Mouse (Mus musculus) forebrain, embryonic 10.5 days (tissue): ENCODE data around the gene Ugt1a9. TPM values are rescaled to one million over a fixed set of nuclear protein-coding genes. Genes with fewer than 3 reads are reported as not detected.

Experiments used
- DNase-seq: peaks from one replicate; pipeline ENCODE4 v3.0.0-alpha.2; 2017; ENCODE audit warnings: low spot score; ENCODE audit errors: extremely low spot score
- H3K27ac ChIP-seq: fragments of 300-500 bp; sonication (generic); 2 replicates; pipeline ENCODE4 v1.5.1; 2016; ENCODE audit warnings: mild to moderate bottlenecking
- H3K27me3 ChIP-seq: fragments of 300-500 bp; sonication (generic); 2 replicates; pipeline ENCODE4 v1.6.1; 2016; ENCODE audit warnings: mild to moderate bottlenecking; ENCODE audit not compliant: poor library complexity, severe bottlenecking
- H3K36me3 ChIP-seq: fragments of 300-500 bp; sonication (generic); replicated peaks from 2 replicates; pipeline ENCODE4 v1.6.1; 2016; ENCODE audit warnings: mild to moderate bottlenecking, moderate library complexity
- H3K4me1 ChIP-seq: fragments of 300-500 bp; sonication (generic); 2 replicates; pipeline ENCODE4 v1.6.1; 2016
- H3K4me3 ChIP-seq: fragments of 300-500 bp; sonication (generic); 2 replicates; pipeline ENCODE4 v1.5.1; 2016; ENCODE audit warnings: mild to moderate bottlenecking, moderate library complexity
- H3K9me3 ChIP-seq: fragments of 300-500 bp; sonication (generic); 2 replicates; pipeline ENCODE4 v1.6.1; 2016; ENCODE audit warnings: mild to moderate bottlenecking, moderate library complexity
- WGBS: fragments of 180-500 bp; shearing (Covaris S2); methylation state at CpG from one replicate; pipeline ENCODE4 v1.1.7; 2016; 5-methylcytosine and 5-hydroxymethylcytosine counted together
- polyA plus RNA-seq: library from polyadenylated mRNA; unstranded; fragments of >200 nt; fragmentation: Nextera tagmentation; extraction: Ambion mirVana; gene quantifications from 2 replicates; pipeline ENCODE4 v1.2.1, GENCODE M21; 2016

Gene Ugt1a9
- polyA plus RNA-seq, 1 experiment from 2014 or later = not detected

DNA sequence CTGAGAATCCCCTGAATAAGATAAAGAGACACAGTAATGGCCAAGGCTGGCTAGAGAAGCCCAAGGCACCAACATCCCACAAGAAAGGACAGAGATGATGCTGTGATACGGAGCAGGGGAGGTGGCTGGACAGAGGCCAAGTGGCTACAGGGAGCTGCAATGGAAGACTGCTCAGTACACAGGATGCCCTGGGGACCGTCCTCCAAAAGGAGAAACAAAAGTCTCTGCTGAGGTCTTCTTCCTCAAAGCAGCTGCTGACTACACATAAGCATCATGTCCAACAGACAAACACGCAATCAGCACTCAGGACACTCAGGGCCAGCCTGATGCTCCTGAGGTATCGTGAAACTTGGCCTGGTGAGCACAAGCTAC is 194.3 kb downstream of the Ugt1a9 start:
- no peaks in the 10 kb centered on the region for H3K27me3 ChIP-seq
- H3K9me3 ChIP-seq = peaks cover 92% of the 10 kb centered on the region
- H3K27ac ChIP-seq = no peak overlapping the region
- H3K4me1 ChIP-seq = no peaks in the 10 kb centered on the region
- no peak for DNase-seq
- WGBS = 82% methylated on average over 4 of the region's 4 CpGs
- peaks cover 100% of the 10 kb centered on the region for H3K36me3 ChIP-seq
- H3K4me3 ChIP-seq = no peak overlapping the region

DNA sequence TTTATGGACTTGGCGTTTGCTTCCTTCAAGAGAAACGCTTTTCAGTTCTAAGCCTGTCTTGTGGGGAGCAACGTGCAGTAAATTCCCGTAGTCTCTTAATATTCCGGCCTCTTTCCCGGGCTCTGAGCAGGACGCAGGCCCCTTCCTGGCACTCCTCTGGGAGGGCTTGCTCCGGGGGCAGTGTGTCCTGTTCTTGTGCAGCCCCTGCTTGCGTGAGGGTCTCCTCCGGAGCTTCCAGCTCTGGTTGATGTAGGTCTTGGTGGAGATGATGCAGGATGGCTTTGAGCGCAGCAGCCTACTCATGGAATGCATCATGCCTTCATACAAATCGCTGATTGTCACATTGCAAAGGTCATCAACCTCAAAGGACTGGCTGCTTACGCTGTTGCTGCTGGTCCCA is 195.5 kb downstream of the Ugt1a9 start:
- DNase-seq = no peak
- H3K4me1 ChIP-seq = no peaks in the 10 kb centered on the region
- H3K9me3 ChIP-seq = peaks cover 80% of the 10 kb centered on the region
- no peak overlapping the region for H3K27ac ChIP-seq
- H3K4me3 ChIP-seq = no peak overlapping the region
- 90% methylated on average over 13 of the region's 13 CpGs for WGBS
- peaks cover 96% of the 10 kb centered on the region for H3K36me3 ChIP-seq
- no peaks in the 10 kb centered on the region for H3K27me3 ChIP-seq

GRCm38 (mm10) chr1:88267489-88267888 is 196.9 kb downstream of the Ugt1a9 start:
- no peaks in the 10 kb centered on the region for H3K27me3 ChIP-seq
- DNase-seq = no peak
- no peak overlapping the region for H3K27ac ChIP-seq
- no peak overlapping the region for H3K4me3 ChIP-seq
- 93% methylated on average over 6 of the region's 6 CpGs for WGBS
- H3K4me1 ChIP-seq = no peaks in the 10 kb centered on the region
- H3K36me3 ChIP-seq = peaks cover 96% of the 10 kb centered on the region
- H3K9me3 ChIP-seq = peaks cover 74% of the 10 kb centered on the region

DNA sequence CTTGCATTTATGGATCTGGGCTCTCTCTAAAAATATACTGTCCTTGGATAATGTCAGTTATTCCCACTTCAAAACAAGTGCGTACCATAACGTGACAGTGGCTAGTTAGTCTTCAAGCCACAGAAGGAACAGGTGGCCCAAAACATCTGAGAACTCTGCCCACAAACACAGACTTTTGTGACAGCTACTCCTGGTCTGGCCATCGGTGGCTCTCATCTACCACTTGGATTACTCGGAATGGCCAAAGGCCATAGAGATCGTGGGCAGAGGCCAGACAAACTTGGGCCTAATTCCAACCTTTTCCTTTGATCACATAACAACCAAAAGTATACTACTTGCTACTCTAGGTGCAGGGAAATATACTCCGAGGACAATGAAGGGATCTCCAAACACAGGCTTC is 197.5 kb downstream of the Ugt1a9 start:
- Histone ChIP-seq H3K27me3 (no peaks in the 10 kb centered on the region), H3K4me3 (no peak overlapping the region), H3K9me3 (peaks cover 72% of the 10 kb centered on the region), H3K36me3 (peaks cover 96% of the 10 kb centered on the region), H3K27ac (no peak overlapping the region), H3K4me1 (no peaks in the 10 kb centered on the region)
- no peak for DNase-seq
- 89% methylated on average over 6 of the region's 6 CpGs for WGBS

Other genes with a start within 250 kb of the Ugt1a9 start
- gene Dgkd, start 217.5 kb upstream of the Ugt1a9 start, polyA plus RNA-seq = 39.3 and 42.4 TPM in 2 replicates
- gene Usp40, start 62.2 kb upstream of the Ugt1a9 start, polyA plus RNA-seq = 33.0 and 36.9 TPM in 2 replicates
- gene Ugt1a10, start 15.4 kb upstream of the Ugt1a9 start, polyA plus RNA-seq = not detected in 2 replicates
- gene Ugt1a8, start 17.0 kb downstream of the Ugt1a9 start, polyA plus RNA-seq = not detected in 2 replicates
- 0.32 and 0.34 TPM in 2 replicates for gene Ugt1a7c, start 24.3 kb downstream of the Ugt1a9 start, polyA plus RNA-seq
- not detected in 2 replicates for gene Ugt1a6b, start 32.5 kb downstream of the Ugt1a9 start, polyA plus RNA-seq
- 0.14 and 0.20 TPM in 2 replicates for gene Ugt1a6a, start 64.0 kb downstream of the Ugt1a9 start, polyA plus RNA-seq
- gene Ugt1a5, start 95.2 kb downstream of the Ugt1a9 start, polyA plus RNA-seq = not detected in 2 replicates
- gene Ugt1a2, start 129.8 kb downstream of the Ugt1a9 start, polyA plus RNA-seq = 0.07 TPM in 1 of 2 replicates, not detected in the other
- 8.5 and 9.5 TPM in 2 replicates for gene Dnajb3, start 135.0 kb downstream of the Ugt1a9 start, polyA plus RNA-seq
- gene Ugt1a1, start 141.2 kb downstream of the Ugt1a9 start, polyA plus RNA-seq = 0.07 TPM in 1 of 2 replicates, not detected in the other
- 1.3 and 1.4 TPM in 2 replicates for gene Mroh2a, start 156.2 kb downstream of the Ugt1a9 start, polyA plus RNA-seq
- 223 and 224 TPM in 2 replicates for gene Hjurp, start 206.8 kb downstream of the Ugt1a9 start, polyA plus RNA-seq
- gene Trpm8, start 206.9 kb downstream of the Ugt1a9 start, polyA plus RNA-seq = not detected in 2 replicates